Mouse (Mus musculus): ENCODE results near the gene Ccdc18. TPM values are rescaled to one million over a fixed set of nuclear protein-coding genes. Genes with fewer than 3 reads are reported as not detected.

Ccdc18 gene
- total RNA-seq (2012; rRNA removed) (2.3 and 3.6 TPM in 2 replicates), polyA plus RNA-seq (2012; ENCODE audit: insufficient read depth in 1 of 2, insufficient read length in 2 of 2, low read depth in 1 of 2, low replicate concordance in 2 of 2, missing spikeins in 1 of 2) (1 to 10 TPM in 1 of 2 experiments, not detected in 1; 3.0 TPM)

DNA sequence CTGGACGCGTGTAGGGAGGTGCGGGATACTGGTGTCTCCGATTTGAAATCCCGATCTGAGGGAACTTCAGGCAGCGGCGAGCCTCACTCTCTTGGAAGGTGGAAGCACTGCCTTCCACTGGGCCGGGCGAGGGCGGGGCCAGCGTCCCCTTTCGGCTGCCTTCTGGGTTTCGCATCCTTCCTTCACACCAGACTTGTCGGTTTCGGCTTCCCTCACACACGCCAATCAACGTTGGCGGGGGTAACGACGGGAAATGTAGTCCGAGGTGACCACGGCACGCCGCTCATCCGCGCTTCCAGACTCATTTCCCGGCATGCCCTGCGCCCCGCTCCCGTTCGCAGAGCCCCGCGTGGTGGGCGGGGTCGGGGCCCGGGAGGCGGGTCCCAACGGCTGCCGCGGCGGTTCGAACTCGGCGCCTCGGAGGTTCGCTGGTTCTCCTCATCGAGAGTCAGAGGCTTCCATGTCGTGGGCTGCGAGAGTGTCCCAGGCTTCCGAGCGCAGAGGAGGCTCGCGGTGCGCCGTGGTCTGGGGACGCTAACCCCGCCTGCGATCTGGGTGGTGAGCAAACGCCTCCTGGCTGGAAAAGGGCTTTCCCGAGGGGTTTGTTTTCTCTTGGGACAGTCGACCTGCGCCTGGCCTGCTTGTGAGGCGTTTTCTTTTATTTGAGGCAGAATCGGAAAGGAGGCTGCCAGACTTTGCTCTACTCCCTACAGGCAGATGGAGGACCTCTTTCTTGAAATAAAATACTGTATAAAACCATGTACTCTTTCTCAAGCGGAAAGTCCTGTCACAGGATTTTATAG is at the start of gene Ccdc18, which contains the start of gene Tmed5:
TSS of gene Ccdc18 (plus strand) at position 435 of the 803 bp plus-strand sequence.
TSS of gene Tmed5 (minus strand) at position 180 of the 803 bp plus-strand sequence.
- no peaks in the 10 kb centered on the region for H3K27me3 ChIP-seq (ENCODE audit: control insufficient read depth in 1 of 2, insufficient read depth in 2 of 2, low read length in 2 of 2)
- H3K79me2 ChIP-seq (ENCODE audit: control insufficient read depth, insufficient read depth, low read length, poor library complexity) = peaks cover 16% of the 10 kb centered on the region
- peak within 1 kb of the TSS; percentile 84 for H3K9ac ChIP-seq (ENCODE audit: control insufficient read depth, low read depth, low read length, poor library complexity, severe bottlenecking)
- peak; percentile 99 for DNase-seq (ENCODE audit: low read depth, low spot score)
- no peaks in the 10 kb centered on the region for H3K9me3 ChIP-seq (replicated peaks; ENCODE audit: insufficient read depth, low read length)
- peak within 1 kb of the TSS; percentile 84 to 93 for H3K4me3 ChIP-seq (ENCODE audit: control insufficient read depth in 1 of 2, insufficient read depth in 1 of 2, low read depth in 2 of 2, low read length in 2 of 2)
- peak within 1 kb of the TSS; percentile 75 for H3K27ac ChIP-seq (ENCODE audit: control insufficient read depth, low read depth, low read length)
- H3K4me1 ChIP-seq (ENCODE audit: control insufficient read depth in 1 of 2, insufficient read depth in 2 of 2, low read length in 2 of 2) = peaks cover 5 to 9% of the 10 kb centered on the region in 2 experiments; a peak in 3 of 4 replicates
- peaks cover 1 to 14% of the 10 kb centered on the region in 2 experiments; a peak in 2 of 4 replicates for H3K36me3 ChIP-seq (ENCODE audit: control insufficient read depth in 1 of 2, insufficient read depth in 2 of 2, low read length in 2 of 2)
- TF ChIP-seq UBTF (IDR thresholded peaks at IDR 0.05; ENCODE audit: borderline replicate concordance, insufficient read depth, low read depth, low read length) = 0 out of 2 replicates have a peak, but pooled peaks have one; percentile 40
- no peak for TF ChIP-seq ZC3H11A (IDR thresholded peaks at IDR 0.05; ENCODE audit: low read depth, low read length)
- TF ChIP-seq ZKSCAN1 (IDR thresholded peaks at IDR 0.05; ENCODE audit: low read depth, low read length) = no peak
- TF ChIP-seq EP300 (IDR thresholded peaks at IDR 0.05; ENCODE audit: low read depth in 1 of 2, low read length in 2 of 2) = peak in 1 of 2 experiments; percentile 32; a peak in 1 of 4 replicates
- TF ChIP-seq HCFC1 (IDR thresholded peaks at IDR 0.05; ENCODE audit: low read depth, low read length) = peak; percentile 98
- TF ChIP-seq JUND (IDR thresholded peaks at IDR 0.05; ENCODE audit: low read depth, low read length) = no peak
- no peak for TF ChIP-seq CHD1 (IDR thresholded peaks at IDR 0.05; ENCODE audit: low read depth, low read length)
- no peak for TF ChIP-seq MAFK (IDR thresholded peaks at IDR 0.05; ENCODE audit: borderline replicate concordance, low read depth, low read length)
- peak; percentile 85 for TF ChIP-seq POLR2AphosphoS2 (IDR thresholded peaks at IDR 0.05; ENCODE audit: low read length)
- TF ChIP-seq SMC3 (IDR thresholded peaks at IDR 0.05; ENCODE audit: low read depth, low read length) = no peak
- peak; percentile 65 for TF ChIP-seq TCF12 (IDR thresholded peaks at IDR 0.05; ENCODE audit: low read depth, low read length)
- TF ChIP-seq ZMIZ1 (IDR thresholded peaks at IDR 0.05; ENCODE audit: low read depth, low read length) = peak; percentile 89
- peak; percentile 86 for TF ChIP-seq KAT2A (conservative IDR thresholded peaks at IDR 0.05; ENCODE audit: low read depth, low read length)
- TF ChIP-seq MAZ (IDR thresholded peaks at IDR 0.05; ENCODE audit: low read depth, low read length) = peak; percentile 76
- no peak; the same call in 1 of the 2 replicates for TF ChIP-seq POLR2AphosphoS5 (IDR thresholded peaks at IDR 0.05; ENCODE audit: borderline replicate concordance, low read depth, low read length)
- TF ChIP-seq NRF1 (IDR thresholded peaks at IDR 0.05; ENCODE audit: insufficient read depth, low read depth, low read length, poor library complexity, severe bottlenecking) = peak; percentile 42; the same call in 1 of the 2 replicates
- peak; percentile 80; the same call in 1 of the 2 replicates for TF ChIP-seq MYC (IDR thresholded peaks at IDR 0.05; ENCODE audit: low read depth, low read length)
- TF ChIP-seq RAD21 (IDR thresholded peaks at IDR 0.05; ENCODE audit: low read depth, low read length) = no peak
- TF ChIP-seq CTCF (IDR thresholded peaks at IDR 0.05 in 2 of 3, conservative IDR thresholded peaks at IDR 0.05 in 1 of 3; ENCODE audit: control insufficient read depth in 1 of 3, insufficient read depth in 1 of 3, low read depth in 2 of 3, low read length in 3 of 3, poor library complexity in 1 of 3, severe bottlenecking in 1 of 3) = no peak
- TF ChIP-seq GABPA (IDR thresholded peaks at IDR 0.05; ENCODE audit: low read depth, low read length) = no peak
- TF ChIP-seq BHLHE40 (IDR thresholded peaks at IDR 0.05; ENCODE audit: borderline replicate concordance, low read depth, low read length) = no peak
- peak; percentile 51 for TF ChIP-seq TBP (IDR thresholded peaks at IDR 0.05; ENCODE audit: low read depth, low read length)
- TF ChIP-seq CHD2 (IDR thresholded peaks at IDR 0.05; ENCODE audit: low read length) = no peak; the same call in 1 of the 2 replicates
- TF ChIP-seq POLR2A (IDR thresholded peaks at IDR 0.05; ENCODE audit: control insufficient read depth in 1 of 2, insufficient read depth in 1 of 2, low read depth in 1 of 2, low read length in 2 of 2, poor library complexity in 1 of 2) = peak; percentile 73 to 89
- no peak for TF ChIP-seq RCOR1 (IDR thresholded peaks at IDR 0.05; ENCODE audit: low read depth, low read length)
- TF ChIP-seq SIN3A (IDR thresholded peaks at IDR 0.05; ENCODE audit: low read length) = peak; percentile 75
- peak; percentile 89 for TF ChIP-seq MXI1 (IDR thresholded peaks at IDR 0.05; ENCODE audit: low read depth, low read length)
- 0 out of 2 replicates have a peak, but pooled peaks have one; percentile 10 for TF ChIP-seq ETS1 (IDR thresholded peaks at IDR 0.05; ENCODE audit: low read depth, low read length)
- TF ChIP-seq ZNF384 (IDR thresholded peaks at IDR 0.05; ENCODE audit: low read depth, low read length) = no peak
- peak; percentile 81 for TF ChIP-seq MYB (IDR thresholded peaks at IDR 0.05; ENCODE audit: low read depth, low read length)
- peak; percentile 80 for TF ChIP-seq ELF1 (IDR thresholded peaks at IDR 0.05; ENCODE audit: low read depth, low read length)
- peak; percentile 71; the same call in 1 of the 2 replicates for TF ChIP-seq MAX (IDR thresholded peaks at IDR 0.05; ENCODE audit: low read length)
- TF ChIP-seq USF1 (IDR thresholded peaks at IDR 0.05; ENCODE audit: low read depth, low read length) = peak; percentile 59; the same call in 1 of the 2 replicates
- TF ChIP-seq E2F4 (IDR thresholded peaks at IDR 0.05; ENCODE audit: borderline replicate concordance, low read depth, low read length) = no peak
- no peak for TF ChIP-seq TAL1 (IDR thresholded peaks at IDR 0.05; ENCODE audit: low read length)

Measured in MEL (cell line).